In genomic region chr14:54228933-54229713, GRCm38 (mm10) we compare ENCODE assay signal across 9 mouse cellular contexts. TPM values are rescaled to one million over a fixed set of nuclear protein-coding genes. Genes with fewer than 3 reads are reported as not detected.
A peak's percentile ranks its signal among the peaks of the same experiment; 100 is the strongest.
DNase-seq lines count a peak whose midpoint lies in the region; ATAC-seq lines count a peak whose summit lies in the region.
"Had no signal": no experiment of that assay in that cellular context is flagged by ENCODE, and none has a peak within 500 bp of the region (broad histone marks: within the 10 kb centered on the region; RNA-seq: fewer than 3 reads in every experiment).

No protein-coding gene starts in this region.

- H3K27ac ChIP-seq in kidney, embryonic 16.5 days (ENCODE audit: low read length), result no peak overlapping the region
- H3K27ac ChIP-seq in intestine, embryonic 14.5 days (ENCODE audit: low read depth), result no peak overlapping the region
- H3K27ac ChIP-seq in neural tube, embryonic 13.5 days (replicated peaks), result peak overlapping the region; percentile 91
- H3K27ac ChIP-seq: lung, embryonic 15.5 days had no signal

- peak overlapping the region; percentile 45; the same call in 1 of the 2 replicates for H3K9ac ChIP-seq in kidney, embryonic 16.5 days (replicated peaks; ENCODE audit: low read length)
- 0 out of 2 replicates have a peak overlapping the region, but pooled peaks have one; percentile 20 for H3K9ac ChIP-seq in intestine, embryonic 14.5 days (ENCODE audit: low read length)
- H3K9ac ChIP-seq in neural tube, embryonic 13.5 days, result peak overlapping the region; percentile 70
- H3K9ac ChIP-seq: lung, embryonic 15.5 days had no signal

- no peaks in the 10 kb centered on the region for H3K27me3 ChIP-seq in kidney, embryonic 16.5 days (ENCODE audit: insufficient read depth, low read length)
- H3K27me3 ChIP-seq in intestine, embryonic 14.5 days (replicated peaks; ENCODE audit: control insufficient read depth, insufficient read depth, low read length), result no peaks in the 10 kb centered on the region
- no peaks in the 10 kb centered on the region for H3K27me3 ChIP-seq in neural tube, embryonic 13.5 days
- H3K27me3 ChIP-seq: lung, embryonic 15.5 days had no signal

- peaks cover 63% of the 10 kb centered on the region for H3K4me1 ChIP-seq in kidney, embryonic 16.5 days (ENCODE audit: insufficient read depth, low read length)
- peaks cover 51% of the 10 kb centered on the region for H3K4me1 ChIP-seq in intestine, embryonic 14.5 days (replicated peaks; ENCODE audit: control insufficient read depth, insufficient read depth, low read length)
- peaks cover 66% of the 10 kb centered on the region for H3K4me1 ChIP-seq in neural tube, embryonic 13.5 days (replicated peaks)

- WGBS in kidney, embryonic 16.5 days, result 30% methylated on average over 25 of the region's 25 CpGs
- 22% methylated on average over 25 of the region's 25 CpGs for WGBS in intestine, embryonic 14.5 days
- WGBS in neural tube, embryonic 13.5 days, result 8% methylated on average over 25 of the region's 25 CpGs

- H3K36me3 ChIP-seq in kidney, embryonic 16.5 days (ENCODE audit: insufficient read depth, low read length), result no peaks in the 10 kb centered on the region
- H3K36me3 ChIP-seq in intestine, embryonic 14.5 days (ENCODE audit: control insufficient read depth, insufficient read depth, low read length), result no peaks in the 10 kb centered on the region
- H3K36me3 ChIP-seq in neural tube, embryonic 13.5 days, result no peaks in the 10 kb centered on the region
- H3K36me3 ChIP-seq: lung, embryonic 15.5 days had no signal

- DNase-seq in kidney, adult 18-20 months, result no peak
- DNase-seq in embryo, embryonic 11 days, result peak; percentile 54
- DNase-seq in intestine, embryonic 14.5 days (ENCODE audit: low spot score), result no peak
- DNase-seq in c-Kit-positive CD71-positive TER-119-positive erythroid progenitor cells, embryonic 14.5 days (ENCODE audit: low spot score), result no peak
- no peak for DNase-seq in spleen, postnatal 10 days (ENCODE audit: low spot score in 2 of 2)
- no peak for DNase-seq in ovary, postnatal 10 days (ENCODE audit: low spot score)

- ATAC-seq in kidney, embryonic 16.5 days (ENCODE audit: low FRiP score, low TSS enrichment), result no peak
- no peak for ATAC-seq in intestine, embryonic 14.5 days (replicated peaks; ENCODE audit: low FRiP score, low TSS enrichment, low read depth)
- peak; percentile 60 for ATAC-seq in neural tube, embryonic 13.5 days (ENCODE audit: low read depth)

- H3K4me2 ChIP-seq in kidney, embryonic 16.5 days (replicated peaks; ENCODE audit: low read depth, low read length), result peak overlapping the region; percentile 57
- H3K4me2 ChIP-seq in intestine, embryonic 14.5 days (ENCODE audit: low read length), result peak overlapping the region; percentile 38
- peak overlapping the region; percentile 60 for H3K4me2 ChIP-seq in neural tube, embryonic 13.5 days

- no peaks in the 10 kb centered on the region for H3K9me3 ChIP-seq in kidney, embryonic 16.5 days (ENCODE audit: low read length)
- H3K9me3 ChIP-seq in intestine, embryonic 14.5 days (ENCODE audit: control insufficient read depth, low read length), result no peaks in the 10 kb centered on the region
- H3K9me3 ChIP-seq in neural tube, embryonic 13.5 days, result no peaks in the 10 kb centered on the region
- H3K9me3 ChIP-seq: lung, embryonic 15.5 days had no signal

- H3K4me3 ChIP-seq in kidney, embryonic 16.5 days (ENCODE audit: low read length), result peak overlapping the region; percentile 19; the same call in 1 of the 2 replicates
- H3K4me3 ChIP-seq in intestine, embryonic 14.5 days (ENCODE audit: low read depth, low read length), result no peak overlapping the region
- H3K4me3 ChIP-seq in neural tube, embryonic 13.5 days, result peak overlapping the region; percentile 30
- H3K4me3 ChIP-seq: lung, embryonic 15.5 days had no signal

RNA-seq across cellular contexts. Expression of gene Dad1, which starts 24.8 kb away (rescaled TPM):
- polyA plus RNA-seq in kidney, embryonic 16.5 days (2015; fragmentation: Nextera tagmentation; extraction: Ambion mirVana), result 422 and 474 TPM in 2 replicates
- 414 and 449 TPM in 2 replicates for polyA plus RNA-seq in intestine, embryonic 14.5 days (2014; fragmentation: Nextera tagmentation; extraction: Ambion mirVana)
- polyA plus RNA-seq in neural tube, embryonic 13.5 days (2015; fragmentation: Nextera tagmentation; extraction: Ambion mirVana), result 416 and 437 TPM in 2 replicates

RNA-seq across cellular contexts. Expression of gene Abhd4, which starts 24.9 kb away (rescaled TPM):
- polyA plus RNA-seq in kidney, embryonic 16.5 days (2015; fragmentation: Nextera tagmentation; extraction: Ambion mirVana), result 80.3 and 86.2 TPM in 2 replicates
- polyA plus RNA-seq in intestine, embryonic 14.5 days (2014; fragmentation: Nextera tagmentation; extraction: Ambion mirVana), result 46.9 and 53.5 TPM in 2 replicates
- 60.4 and 72.4 TPM in 2 replicates for polyA plus RNA-seq in neural tube, embryonic 13.5 days (2015; fragmentation: Nextera tagmentation; extraction: Ambion mirVana)

RNA-seq across cellular contexts. Expression of gene Olfr49, which starts 55.6 kb away (rescaled TPM):
- polyA plus RNA-seq in kidney, embryonic 16.5 days (2015; fragmentation: Nextera tagmentation; extraction: Ambion mirVana), result not detected in 2 replicates
- not detected in 2 replicates for polyA plus RNA-seq in intestine, embryonic 14.5 days (2014; fragmentation: Nextera tagmentation; extraction: Ambion mirVana)
- not detected in 2 replicates for polyA plus RNA-seq in neural tube, embryonic 13.5 days (2015; fragmentation: Nextera tagmentation; extraction: Ambion mirVana)
- polyA plus RNA-seq: lung, embryonic 15.5 days had no signal

Comparison
In these comparisons a context has a peak if more than half of its experiments do, and no peak if none do; other contexts are left out.
1. H3K9ac ChIP-seq: peak in every context shown above with its lines; median percentile 70 in neural tube, embryonic 13.5 days; 45 in kidney, embryonic 16.5 days; 20 in intestine, embryonic 14.5 days.